In the genomic region with DNA sequence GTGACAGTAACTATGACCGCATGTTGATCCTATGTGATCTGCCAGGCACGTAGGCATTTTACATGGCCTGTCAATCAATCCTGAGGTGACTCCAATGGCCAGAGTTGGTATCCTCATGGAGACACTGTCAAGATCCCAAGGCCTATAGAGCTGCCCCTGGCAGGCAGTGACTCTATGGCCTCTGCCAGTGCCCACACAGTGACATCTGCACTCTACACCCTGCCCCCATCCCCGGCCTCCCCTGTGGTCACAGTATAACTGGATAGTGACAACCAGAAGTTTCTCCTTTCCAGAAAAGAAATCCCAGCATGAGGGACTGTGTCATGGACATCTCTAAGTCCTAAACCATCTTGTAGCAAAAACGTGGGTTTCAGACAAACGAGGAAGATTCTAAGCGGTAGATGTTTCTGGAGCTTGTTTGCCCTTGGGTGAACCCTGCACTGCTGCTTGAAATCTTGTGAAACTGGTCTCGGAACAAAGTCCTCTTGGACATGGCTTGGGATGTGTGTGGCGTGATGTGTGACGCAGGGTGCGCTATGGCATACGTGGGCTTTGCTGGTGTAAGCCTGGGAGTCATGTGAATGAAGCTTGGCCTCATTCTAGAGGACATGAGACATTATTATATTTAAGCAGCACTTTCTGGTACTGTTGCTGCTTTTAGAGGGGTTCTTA, we compare ENCODE assay signal across 24 mouse cellular contexts. TPM values are rescaled to one million over a fixed set of nuclear protein-coding genes. Genes with fewer than 3 reads are reported as not detected.
DNase-seq lines count a peak whose midpoint lies in the region; ATAC-seq and TF ChIP-seq lines count a peak whose summit lies in the region.
"Had no signal": no experiment of that assay in that cellular context is flagged by ENCODE, and none has a peak within 500 bp of the region (broad histone marks: within the 10 kb centered on the region; RNA-seq: fewer than 3 reads in every experiment).

No protein-coding gene starts in this region.

- H3K27me3 ChIP-seq in kidney, embryonic 16.5 days (ENCODE audit: insufficient read depth, low read length) = no peaks in the 10 kb centered on the region
- peaks cover 6% of the 10 kb centered on the region for H3K27me3 ChIP-seq in liver, embryonic 13.5 days
- H3K27me3 ChIP-seq in liver, embryonic 12.5 days (replicated peaks) = peaks cover 21% of the 10 kb centered on the region
- H3K27me3 ChIP-seq in intestine, postnatal 0 days (replicated peaks; ENCODE audit: control insufficient read depth, insufficient read depth, low read length) = no peaks in the 10 kb centered on the region
- H3K27me3 ChIP-seq in liver, embryonic 16.5 days (ENCODE audit: control insufficient read depth, insufficient read depth, low read depth, low read length) = no peaks in the 10 kb centered on the region
- H3K27me3 ChIP-seq in heart, adult 2 months (ENCODE audit: control insufficient read depth, insufficient read depth, low read length) = no peaks in the 10 kb centered on the region
- H3K27me3 ChIP-seq: embryonic facial prominence, embryonic 13.5 days; hindbrain, embryonic 15.5 days; limb, embryonic 15.5 days; midbrain, embryonic 13.5 days had no signal

- ATAC-seq in kidney, embryonic 16.5 days (ENCODE audit: low FRiP score, low TSS enrichment) = no peak
- ATAC-seq in liver, embryonic 13.5 days (ENCODE audit: low read depth) = peak; percentile 41; the same call in 1 of the 2 replicates
- no peak for ATAC-seq in liver, embryonic 12.5 days
- ATAC-seq in intestine, postnatal 0 days = peak; percentile 90
- ATAC-seq in liver, embryonic 16.5 days (ENCODE audit: low read depth) = peak; percentile 89
- ATAC-seq: forebrain, embryonic 14.5 days; midbrain, embryonic 13.5 days had no signal

- H3K9me3 ChIP-seq in kidney, embryonic 16.5 days (ENCODE audit: low read length) = no peaks in the 10 kb centered on the region
- H3K9me3 ChIP-seq in liver, embryonic 13.5 days (replicated peaks) = no peaks in the 10 kb centered on the region
- no peaks in the 10 kb centered on the region for H3K9me3 ChIP-seq in liver, embryonic 12.5 days (replicated peaks)
- no peaks in the 10 kb centered on the region for H3K9me3 ChIP-seq in intestine, postnatal 0 days (ENCODE audit: control insufficient read depth)
- no peaks in the 10 kb centered on the region for H3K9me3 ChIP-seq in liver, embryonic 16.5 days (replicated peaks; ENCODE audit: control insufficient read depth, low read length)
- H3K9me3 ChIP-seq: embryonic facial prominence, embryonic 13.5 days; hindbrain, embryonic 15.5 days; limb, embryonic 15.5 days; megakaryocyte, embryonic 14.5 days; midbrain, embryonic 13.5 days had no signal

- no peak for TF ChIP-seq EP300 in heart, adult 2 months (IDR thresholded peaks at IDR 0.05; ENCODE audit: insufficient read depth, low read depth, low read length)

- no peak overlapping the region for H3K27ac ChIP-seq in kidney, embryonic 16.5 days (ENCODE audit: low read length)
- peak overlapping the region; percentile 13; the same call in 1 of the 2 replicates for H3K27ac ChIP-seq in liver, embryonic 13.5 days
- no peak overlapping the region for H3K27ac ChIP-seq in liver, embryonic 12.5 days
- H3K27ac ChIP-seq in intestine, postnatal 0 days (ENCODE audit: low read depth, low read length) = peak overlapping the region; percentile 88
- H3K27ac ChIP-seq in liver, embryonic 16.5 days (ENCODE audit: low read length) = peak overlapping the region; percentile 73
- H3K27ac ChIP-seq in heart, adult 2 months = no peak overlapping the region
- H3K27ac ChIP-seq: embryonic facial prominence, embryonic 13.5 days; hindbrain, embryonic 15.5 days; limb, embryonic 15.5 days; midbrain, embryonic 13.5 days had no signal

- no peak overlapping the region for H3K4me3 ChIP-seq in kidney, embryonic 16.5 days (ENCODE audit: low read length)
- no peak overlapping the region for H3K4me3 ChIP-seq in liver, embryonic 13.5 days (replicated peaks)
- no peak overlapping the region for H3K4me3 ChIP-seq in liver, embryonic 12.5 days
- no peak overlapping the region for H3K4me3 ChIP-seq in intestine, postnatal 0 days (ENCODE audit: low read depth, low read length)
- no peak overlapping the region for H3K4me3 ChIP-seq in liver, embryonic 16.5 days (ENCODE audit: low read depth, low read length)
- no peak overlapping the region for H3K4me3 ChIP-seq in heart, adult 2 months
- H3K4me3 ChIP-seq: embryonic facial prominence, embryonic 13.5 days; erythroblast, embryonic 14.5 days; hindbrain, embryonic 15.5 days; limb, embryonic 15.5 days; megakaryocyte, embryonic 14.5 days; midbrain, embryonic 13.5 days had no signal

- intact Hi-C loops in heart, adult 2 months (cut with DNase I) = no loop called here

- peaks cover 7% of the 10 kb centered on the region; the same call in 1 of the 2 replicates for H3K4me1 ChIP-seq in kidney, embryonic 16.5 days (ENCODE audit: insufficient read depth, low read length)
- peaks cover 9% of the 10 kb centered on the region; the same call in 1 of the 2 replicates for H3K4me1 ChIP-seq in liver, embryonic 13.5 days (replicated peaks)
- H3K4me1 ChIP-seq in liver, embryonic 12.5 days = peaks cover 15% of the 10 kb centered on the region
- H3K4me1 ChIP-seq in intestine, postnatal 0 days (replicated peaks; ENCODE audit: control insufficient read depth, insufficient read depth, low read length) = peaks cover 2% of the 10 kb centered on the region
- no peaks in the 10 kb centered on the region; the same call in 1 of the 2 replicates for H3K4me1 ChIP-seq in liver, embryonic 16.5 days (ENCODE audit: control insufficient read depth, low read depth, low read length)
- peaks cover 3% of the 10 kb centered on the region; the same call in 1 of the 2 replicates for H3K4me1 ChIP-seq in heart, adult 2 months (ENCODE audit: control insufficient read depth, insufficient read depth, low read length)
- H3K4me1 ChIP-seq: hindbrain, embryonic 15.5 days; midbrain, embryonic 13.5 days had no signal

- peak; percentile 78 for DNase-seq in kidney, adult 11 months
- no peak for DNase-seq in liver, embryonic 13.5 days
- DNase-seq in adrenal gland, postnatal 36 days = no peak
- DNase-seq in heart, adult 2 months = no peak
- DNase-seq: adrenal gland, postnatal 10 days; cerebellum, adult 2 months; cerebellum, postnatal 25 days; layer of hippocampus, adult 9-11 months had no signal

- 88% methylated on average over 11 of the region's 11 CpGs for WGBS in kidney, embryonic 16.5 days
- WGBS in liver, embryonic 13.5 days (ENCODE audit: insufficient replicate concordance) = 67% methylated on average over 11 of the region's 11 CpGs
- 77% methylated on average over 11 of the region's 11 CpGs for WGBS in liver, embryonic 12.5 days (ENCODE audit: insufficient replicate concordance)
- 48% methylated on average over 11 of the region's 11 CpGs for WGBS in intestine, postnatal 0 days
- whole genome bisulfite sequencing in liver, embryonic 16.5 days (ENCODE audit: insufficient replicate concordance) = 60% methylated on average over 11 of the region's 11 CpGs
- 89% methylated on average over 11 of the region's 11 CpGs for WGBS in heart, adult 2 months

- no peaks in the 10 kb centered on the region for H3K36me3 ChIP-seq in kidney, embryonic 16.5 days (ENCODE audit: insufficient read depth, low read length)
- no peaks in the 10 kb centered on the region for H3K36me3 ChIP-seq in liver, embryonic 13.5 days
- H3K36me3 ChIP-seq in liver, embryonic 12.5 days = no peaks in the 10 kb centered on the region
- no peaks in the 10 kb centered on the region for H3K36me3 ChIP-seq in intestine, postnatal 0 days (ENCODE audit: control insufficient read depth, insufficient read depth)
- no peaks in the 10 kb centered on the region for H3K36me3 ChIP-seq in liver, embryonic 16.5 days (ENCODE audit: control insufficient read depth, insufficient read depth)
- no peaks in the 10 kb centered on the region for H3K36me3 ChIP-seq in heart, adult 2 months (ENCODE audit: control insufficient read depth, insufficient read depth, low read length)
- H3K36me3 ChIP-seq: embryonic facial prominence, embryonic 13.5 days; hindbrain, embryonic 15.5 days; limb, embryonic 15.5 days; midbrain, embryonic 13.5 days had no signal

- H3K79me2 ChIP-seq in heart, adult 2 months (replicated peaks; ENCODE audit: control insufficient read depth, insufficient read depth, low read length) = no peaks in the 10 kb centered on the region

- no peak for TF ChIP-seq POLR2A in heart, adult 2 months (IDR thresholded peaks at IDR 0.05; ENCODE audit: insufficient read depth, low read depth, low read length)

- TF ChIP-seq CTCF in intestine, postnatal 0 days (IDR thresholded peaks at IDR 0.05; ENCODE audit: low read depth) = no peak
- no peak for TF ChIP-seq CTCF in heart, adult 2 months (IDR thresholded peaks at IDR 0.05)

- H3K4me2 ChIP-seq in kidney, embryonic 16.5 days (replicated peaks; ENCODE audit: low read depth, low read length) = no peak overlapping the region
- H3K4me2 ChIP-seq in liver, embryonic 13.5 days = no peak overlapping the region
- H3K4me2 ChIP-seq in liver, embryonic 12.5 days = no peak overlapping the region
- H3K4me2 ChIP-seq in intestine, postnatal 0 days (replicated peaks; ENCODE audit: low read depth) = no peak overlapping the region
- no peak overlapping the region for H3K4me2 ChIP-seq in liver, embryonic 16.5 days (ENCODE audit: low read depth, low read length)
- H3K4me2 ChIP-seq: embryonic facial prominence, embryonic 13.5 days; heart, embryonic 11.5 days; hindbrain, embryonic 15.5 days; limb, embryonic 15.5 days; midbrain, embryonic 13.5 days had no signal

- H3K9ac ChIP-seq in kidney, embryonic 16.5 days (replicated peaks; ENCODE audit: low read length) = no peak overlapping the region
- H3K9ac ChIP-seq in liver, embryonic 13.5 days = no peak overlapping the region
- H3K9ac ChIP-seq in liver, embryonic 12.5 days = no peak overlapping the region
- no peak overlapping the region for H3K9ac ChIP-seq in intestine, postnatal 0 days (ENCODE audit: low read depth, low read length)
- no peak overlapping the region for H3K9ac ChIP-seq in liver, embryonic 16.5 days (ENCODE audit: low read depth, low read length)
- H3K9ac ChIP-seq in heart, adult 2 months (ENCODE audit: low read depth, low read length) = no peak overlapping the region
- H3K9ac ChIP-seq: embryonic facial prominence, embryonic 13.5 days; hindbrain, embryonic 15.5 days; limb, embryonic 15.5 days; midbrain, embryonic 13.5 days had no signal

RNA-seq across cellular contexts. Expression of a gene that starts 12.4 kb away (rescaled TPM):
- 81.9 and 86.7 TPM in 2 replicates for polyA plus RNA-seq in kidney, embryonic 16.5 days (2015; fragmentation: Nextera tagmentation; extraction: Ambion mirVana)
- 4.3 and 4.6 TPM in 2 replicates for polyA plus RNA-seq in liver, embryonic 13.5 days (2015; fragmentation: Nextera tagmentation; extraction: Ambion mirVana)
- polyA plus RNA-seq in liver, embryonic 12.5 days (2016; fragmentation: Nextera tagmentation; extraction: Ambion mirVana) = 5.2 and 5.3 TPM in 2 replicates
- 50.7 and 69.8 TPM in 2 replicates for polyA plus RNA-seq in intestine, postnatal 0 days (2015; fragmentation: Nextera tagmentation; extraction: Ambion mirVana)
- 8.1 and 12.7 TPM in 2 replicates for polyA plus RNA-seq in liver, embryonic 16.5 days (2015; fragmentation: Nextera tagmentation; extraction: Ambion mirVana)
- total RNA-seq in adrenal gland, postnatal 36 days (2021) = 10 to 100 TPM in 1 of 2 experiments, 1 to 10 TPM in 1; 9.8 to 12.5 TPM
- 10 to 100 TPM; 22.6 to 28.4 TPM for total RNA-seq in heart, adult 2 months (2021)
- polyA plus RNA-seq in heart, adult 2 months (2012; rRNA removed) = 39.6 and 44.4 TPM in 2 replicates
- total RNA-seq: hematopoietic stem cell, adult 5-6 weeks had no signal

RNA-seq across cellular contexts. Expression of a gene that starts 23.0 kb away (rescaled TPM):
- polyA plus RNA-seq in kidney, embryonic 16.5 days (2015; fragmentation: Nextera tagmentation; extraction: Ambion mirVana) = 58.8 and 64.3 TPM in 2 replicates
- polyA plus RNA-seq in liver, embryonic 13.5 days (2015; fragmentation: Nextera tagmentation; extraction: Ambion mirVana) = 17.4 and 18.0 TPM in 2 replicates
- 19.3 and 21.6 TPM in 2 replicates for polyA plus RNA-seq in liver, embryonic 12.5 days (2016; fragmentation: Nextera tagmentation; extraction: Ambion mirVana)
- polyA plus RNA-seq in intestine, postnatal 0 days (2015; fragmentation: Nextera tagmentation; extraction: Ambion mirVana) = 57.4 and 61.8 TPM in 2 replicates
- polyA plus RNA-seq in liver, embryonic 16.5 days (2015; fragmentation: Nextera tagmentation; extraction: Ambion mirVana) = 18.9 and 22.2 TPM in 2 replicates
- total RNA-seq in adrenal gland, postnatal 36 days (2021) = 10 to 100 TPM; 42.0 to 47.7 TPM
- total RNA-seq in heart, adult 2 months (2021) = 10 to 100 TPM; 17.3 to 23.3 TPM
- 105 and 111 TPM in 2 replicates for polyA plus RNA-seq in heart, adult 2 months (2012; rRNA removed)

RNA-seq across cellular contexts. Expression of a gene that starts 29.4 kb away (rescaled TPM):
- polyA plus RNA-seq in kidney, embryonic 16.5 days (2015; fragmentation: Nextera tagmentation; extraction: Ambion mirVana) = 11.5 and 11.8 TPM in 2 replicates
- 0.32 and 0.41 TPM in 2 replicates for polyA plus RNA-seq in liver, embryonic 13.5 days (2015; fragmentation: Nextera tagmentation; extraction: Ambion mirVana)
- 0.65 and 1.0 TPM in 2 replicates for polyA plus RNA-seq in liver, embryonic 12.5 days (2016; fragmentation: Nextera tagmentation; extraction: Ambion mirVana)
- polyA plus RNA-seq in intestine, postnatal 0 days (2015; fragmentation: Nextera tagmentation; extraction: Ambion mirVana) = 1.4 and 1.6 TPM in 2 replicates
- 0.63 and 0.94 TPM in 2 replicates for polyA plus RNA-seq in liver, embryonic 16.5 days (2015; fragmentation: Nextera tagmentation; extraction: Ambion mirVana)
- total RNA-seq in adrenal gland, postnatal 36 days (2021) = under 1 TPM; 0.23 to 0.53 TPM
- not detected for total RNA-seq in heart, adult 2 months (2021)
- polyA plus RNA-seq in heart, adult 2 months (2012; rRNA removed) = 0.09 TPM in 1 of 2 replicates, not detected in the other
- total RNA-seq: gastrocnemius, adult 8-10 months; hematopoietic stem cell, adult 5-6 weeks; monocyte, adult 5-6 weeks; neutrophil, adult 5-6 weeks had no signal
- polyA plus RNA-seq: erythroblast, embryonic 14.5 days had no signal

RNA-seq across cellular contexts. Expression of a gene that starts 34.2 kb away (rescaled TPM):
- 127 and 146 TPM in 2 replicates for polyA plus RNA-seq in kidney, embryonic 16.5 days (2015; fragmentation: Nextera tagmentation; extraction: Ambion mirVana)
- 57.2 and 64.5 TPM in 2 replicates for polyA plus RNA-seq in liver, embryonic 13.5 days (2015; fragmentation: Nextera tagmentation; extraction: Ambion mirVana)
- polyA plus RNA-seq in liver, embryonic 12.5 days (2016; fragmentation: Nextera tagmentation; extraction: Ambion mirVana) = 72.3 and 73.6 TPM in 2 replicates
- polyA plus RNA-seq in intestine, postnatal 0 days (2015; fragmentation: Nextera tagmentation; extraction: Ambion mirVana) = 120 and 128 TPM in 2 replicates
- 51.9 and 59.4 TPM in 2 replicates for polyA plus RNA-seq in liver, embryonic 16.5 days (2015; fragmentation: Nextera tagmentation; extraction: Ambion mirVana)
- total RNA-seq in adrenal gland, postnatal 36 days (2021) = 100 to 1,000 TPM; 117 to 130 TPM
- 10 to 100 TPM; 54.3 to 58.2 TPM for total RNA-seq in heart, adult 2 months (2021)
- 140 and 160 TPM in 2 replicates for polyA plus RNA-seq in heart, adult 2 months (2012; rRNA removed)

RNA-seq across cellular contexts. Expression of a gene that starts 44.4 kb away (rescaled TPM):
- polyA plus RNA-seq in kidney, embryonic 16.5 days (2015; fragmentation: Nextera tagmentation; extraction: Ambion mirVana) = 29.2 and 31.3 TPM in 2 replicates
- polyA plus RNA-seq in liver, embryonic 13.5 days (2015; fragmentation: Nextera tagmentation; extraction: Ambion mirVana) = 1.0 and 1.2 TPM in 2 replicates
- polyA plus RNA-seq in liver, embryonic 12.5 days (2016; fragmentation: Nextera tagmentation; extraction: Ambion mirVana) = 2.1 and 2.3 TPM in 2 replicates
- polyA plus RNA-seq in intestine, postnatal 0 days (2015; fragmentation: Nextera tagmentation; extraction: Ambion mirVana) = 5.1 and 5.3 TPM in 2 replicates
- polyA plus RNA-seq in liver, embryonic 16.5 days (2015; fragmentation: Nextera tagmentation; extraction: Ambion mirVana) = 0.51 and 0.60 TPM in 2 replicates
- 1 to 10 TPM in 1 of 2 experiments, under 1 TPM in 1; 0.93 to 1.3 TPM for total RNA-seq in adrenal gland, postnatal 36 days (2021)
- total RNA-seq in heart, adult 2 months (2021) = under 1 TPM; 0.21 to 0.36 TPM
- polyA plus RNA-seq in heart, adult 2 months (2012; rRNA removed) = 0.64 and 0.86 TPM in 2 replicates
- total RNA-seq: gastrocnemius, adult 8-10 months; monocyte, adult 5-6 weeks; neutrophil, adult 5-6 weeks had no signal
- polyA plus RNA-seq: erythroblast, embryonic 14.5 days had no signal

Comparison
In these comparisons a context has a peak if more than half of its experiments do, and no peak if none do; other contexts are left out.
1. ATAC-seq: peak in liver, embryonic 13.5 days (single experiment), intestine, postnatal 0 days (single experiment) and liver, embryonic 16.5 days (single experiment); none in kidney, embryonic 16.5 days (single experiment) and liver, embryonic 12.5 days (single experiment).
2. H3K27ac ChIP-seq: peak in liver, embryonic 13.5 days (single experiment), intestine, postnatal 0 days (single experiment) and liver, embryonic 16.5 days (single experiment); none in kidney, embryonic 16.5 days (single experiment), liver, embryonic 12.5 days (single experiment) and heart, adult 2 months (single experiment).